Mouse (Mus musculus): Measurements from ENCODE around the gene Doxl2. TPM values are rescaled to one million over a fixed set of nuclear protein-coding genes. Genes with fewer than 3 reads are reported as not detected.
"Not testable (repeated sequence)": the region's sequence is repeated elsewhere in the genome, so short reads cannot be mapped to it uniquely, and the experiment has no call there.

Gene Doxl2
- 0.18 TPM in 1 of 2 replicates, not detected in the other for polyA plus RNA-seq (2015; fragmentation: Nextera tagmentation; extraction: Ambion mirVana)

DNA sequence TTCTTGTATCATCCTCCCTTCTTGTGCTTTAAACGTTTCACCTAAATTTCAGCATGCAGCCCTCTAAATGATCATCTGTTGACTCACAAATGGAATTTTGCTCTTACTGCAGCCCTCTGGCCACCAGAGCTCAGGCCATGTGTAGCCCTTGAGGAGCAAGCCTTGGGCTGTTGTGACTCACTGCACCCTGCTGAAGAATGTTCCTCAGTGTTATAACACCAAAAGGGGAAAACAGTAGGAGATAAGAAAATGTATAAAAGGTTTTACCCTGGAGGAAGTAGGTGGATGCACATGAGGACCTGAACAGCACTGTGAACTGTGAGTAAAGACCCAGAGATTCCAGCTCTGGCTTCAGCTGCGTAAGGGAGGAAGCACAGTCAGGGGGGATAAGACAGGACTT is at the start of gene Doxl2:
Doxl2 (plus strand) TSS at position 301 of the 400 bp plus-strand sequence.
- no peak for DNase-seq (ENCODE audit: low spot score)

GRCm38 (mm10) chr6:48929595-48929994 is 45.2 kb upstream of the Doxl2 start, which contains the start of gene 1600015I10Rik:
1600015I10Rik (plus strand) TSS chr6:48929895.
- no peak for DNase-seq (ENCODE audit: low spot score)

DNA sequence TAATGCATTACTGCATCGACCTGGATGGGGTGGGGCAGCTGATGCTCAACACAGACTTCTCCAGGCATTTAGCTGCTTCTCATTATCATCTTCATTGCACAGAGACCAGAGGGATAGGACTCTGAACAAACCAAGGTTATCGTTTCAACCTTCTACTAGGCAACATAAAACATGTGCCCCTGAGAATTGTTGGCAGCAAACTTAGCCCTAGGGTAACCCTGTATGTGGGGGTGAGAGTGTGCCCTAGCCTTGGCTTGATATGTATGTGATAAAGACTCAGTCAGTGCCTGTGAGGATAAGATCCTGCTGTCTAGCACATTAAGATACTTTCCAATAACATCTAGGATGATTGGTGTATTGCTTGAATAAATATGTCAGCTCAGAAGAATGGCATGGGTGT is 25.2 kb upstream of the Doxl2 start:
- no peak for DNase-seq (ENCODE audit: low spot score)

- no peak for DNase-seq (ENCODE audit: low spot score)
Measured at GRCm38 (mm10) chr6:48950676-48951075, 24.1 kb upstream of the Doxl2 start.

DNA sequence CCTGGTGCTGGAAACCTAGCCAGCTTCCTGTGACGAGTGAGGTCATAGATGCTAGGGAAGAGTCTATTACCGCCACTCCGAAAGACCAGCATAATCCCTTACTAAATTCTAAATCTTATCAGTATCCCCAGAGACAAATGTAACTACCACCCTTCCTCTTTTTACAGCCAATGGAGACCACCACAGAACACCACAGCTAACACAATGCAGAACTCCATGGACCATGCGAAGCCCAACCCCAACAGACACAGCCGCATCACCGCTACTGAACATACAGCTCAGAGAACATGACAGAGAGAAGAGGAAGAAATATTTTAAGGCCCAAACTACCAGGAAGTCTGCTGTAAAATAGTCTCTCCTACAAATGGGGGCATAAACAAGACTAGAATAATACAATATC is 23.1 kb upstream of the Doxl2 start:
- no peak for DNase-seq (ENCODE audit: low spot score)

DNA sequence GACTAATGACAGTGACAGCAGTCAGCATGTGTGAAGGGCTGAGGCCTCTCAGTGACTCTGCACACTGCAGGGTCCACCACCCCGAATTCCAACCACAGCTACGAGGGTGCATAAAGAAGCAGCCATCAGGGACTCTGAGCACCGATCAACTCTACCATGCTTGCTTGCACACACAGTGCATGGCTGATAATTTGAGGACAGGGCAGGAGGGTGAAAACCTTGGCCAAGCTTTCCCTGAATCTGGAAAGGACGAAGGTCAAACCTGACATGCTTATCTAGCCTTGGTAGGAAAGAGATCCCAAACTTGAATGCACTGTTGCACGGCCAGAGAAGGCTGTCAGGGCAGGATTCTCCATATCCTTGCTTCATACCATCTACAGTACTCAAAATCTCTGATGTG is 21.5 kb upstream of the Doxl2 start:
- DNase-seq (ENCODE audit: low spot score) = no peak

DNA sequence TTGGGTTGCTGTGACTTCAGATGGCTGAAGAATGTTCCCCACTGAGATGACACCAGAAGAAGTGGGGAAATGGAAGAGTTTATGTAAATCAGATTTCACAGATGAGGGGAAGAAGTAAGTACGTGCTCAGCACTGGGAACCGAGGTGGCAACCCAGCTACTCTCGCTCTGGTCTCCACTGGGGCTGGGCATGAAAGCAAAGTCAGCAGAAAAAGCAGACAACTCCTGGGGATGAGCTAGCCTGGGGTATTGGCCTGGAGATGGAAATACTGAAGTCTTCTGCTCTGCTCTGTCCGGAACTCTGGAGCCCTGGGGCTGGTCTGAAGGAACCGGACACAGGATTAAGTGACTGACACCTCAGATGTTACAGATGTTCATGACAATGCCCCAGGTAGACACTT is 20.6 kb upstream of the Doxl2 start:
- no peak for DNase-seq (ENCODE audit: low spot score)

- peak; percentile 38 for DNase-seq (ENCODE audit: low spot score)
Measured at GRCm38 (mm10) chr6:48954946-48955345, 19.8 kb upstream of the Doxl2 start.

DNA sequence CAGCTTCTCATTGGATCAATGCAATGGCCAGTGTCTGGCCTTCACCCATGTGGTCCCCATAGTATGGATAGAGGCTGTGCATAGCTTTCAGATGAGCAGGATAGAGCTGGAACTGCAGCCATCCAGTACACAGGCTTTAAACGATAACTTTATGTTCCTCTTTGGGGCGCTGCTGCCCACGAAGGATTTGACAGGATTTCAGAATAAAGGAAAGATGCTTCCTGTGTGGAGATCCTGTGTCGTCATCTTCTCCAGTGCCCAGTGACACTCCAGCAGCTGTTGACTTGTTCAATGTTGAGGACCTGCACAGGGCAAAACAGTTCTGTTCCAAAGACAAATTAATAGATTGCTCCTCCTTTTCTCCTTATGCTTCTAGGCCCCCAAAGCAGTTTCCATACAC is 18.0 kb upstream of the Doxl2 start:
- no peak for DNase-seq (ENCODE audit: low spot score)

- no peak for DNase-seq (ENCODE audit: low spot score)
Measured at GRCm38 (mm10) chr6:48958053-48958452, 16.7 kb upstream of the Doxl2 start.

GRCm38 (mm10) chr6:48959151-48959550 is 15.6 kb upstream of the Doxl2 start:
- DNase-seq (ENCODE audit: low spot score) = peak; percentile 3

GRCm38 (mm10) chr6:48966696-48967095 is 8.1 kb upstream of the Doxl2 start:
- DNase-seq (ENCODE audit: low spot score) = not testable (repeated sequence)

DNA sequence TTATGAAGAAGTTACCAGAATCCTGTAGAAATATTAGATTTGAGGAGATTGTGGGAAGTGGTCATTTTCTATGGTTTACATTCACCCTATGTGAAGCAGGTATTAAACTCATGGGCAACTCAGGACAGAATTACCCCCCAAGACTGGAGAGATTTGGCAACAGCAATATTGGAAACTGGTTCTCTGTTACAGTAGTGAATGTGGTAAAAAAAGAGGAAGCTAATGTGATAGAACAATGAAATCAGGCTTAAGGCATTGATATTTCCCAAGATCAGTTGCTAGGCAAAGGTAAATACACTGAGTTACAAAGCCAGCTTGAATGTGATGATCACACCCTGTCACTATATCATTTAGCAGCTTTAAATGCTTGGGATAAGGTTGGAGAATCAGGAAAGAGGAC is 6.9 kb upstream of the Doxl2 start:
- no peak for DNase-seq (ENCODE audit: low spot score)

DNA sequence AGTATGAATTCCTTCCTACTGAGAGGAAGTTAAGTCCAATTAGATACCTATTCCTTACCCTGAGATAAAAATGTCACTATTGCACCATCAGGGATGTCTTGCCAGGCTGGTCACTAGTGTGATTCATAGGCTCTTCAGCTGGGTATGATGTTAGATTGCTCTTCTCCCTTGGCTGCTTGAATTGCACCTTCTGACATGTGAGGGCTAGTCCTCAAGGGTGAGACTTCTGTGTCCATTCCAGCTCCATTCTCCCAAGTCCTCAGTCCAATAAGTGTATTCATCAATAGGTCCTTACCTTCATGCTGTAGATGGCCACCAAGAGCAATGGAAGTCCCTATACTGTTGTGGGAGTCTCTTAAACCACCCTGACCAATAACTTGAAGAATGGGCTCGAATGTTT is 4.9 kb downstream of the Doxl2 start:
- no peak for DNase-seq (ENCODE audit: low spot score)

GRCm38 (mm10) chr6:48982305-48982704 is 7.5 kb downstream of the Doxl2 start:
- DNase-seq (ENCODE audit: low spot score) = no peak

- no peak for DNase-seq (ENCODE audit: low spot score)
Measured at GRCm38 (mm10) chr6:48986444-48986990, 11.8 kb downstream of the Doxl2 start, which contains the start of gene Svs1. Svs1 (plus strand) TSS chr6:48986861.

DNA sequence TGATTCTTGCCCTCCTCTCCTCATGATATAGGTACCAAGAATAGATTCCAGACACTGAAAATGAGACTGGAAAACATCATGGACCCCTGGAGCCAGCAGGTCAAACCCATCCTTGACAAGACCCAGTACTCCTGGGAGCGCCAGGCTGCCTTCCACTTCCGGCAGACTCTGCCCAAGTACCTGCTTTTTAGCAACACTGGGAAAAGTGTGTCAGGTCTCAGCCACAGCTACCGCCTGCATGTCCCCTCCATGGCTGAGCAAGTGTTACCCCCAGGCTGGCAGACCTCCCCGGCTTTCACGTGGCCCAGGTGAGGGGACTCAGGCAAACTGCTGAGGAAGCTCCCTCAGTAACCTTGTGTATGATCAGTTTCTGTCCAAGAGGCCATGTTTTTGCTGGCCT is 15.2 kb downstream of the Doxl2 start:
- DNase-seq (ENCODE audit: low spot score) = no peak

- DNase-seq (ENCODE audit: low spot score) = no peak
Measured at GRCm38 (mm10) chr6:48991991-48992390, 17.2 kb downstream of the Doxl2 start.

GRCm38 (mm10) chr6:48998186-48998585 is 23.4 kb downstream of the Doxl2 start:
- DNase-seq (ENCODE audit: low spot score) = no peak

DNA sequence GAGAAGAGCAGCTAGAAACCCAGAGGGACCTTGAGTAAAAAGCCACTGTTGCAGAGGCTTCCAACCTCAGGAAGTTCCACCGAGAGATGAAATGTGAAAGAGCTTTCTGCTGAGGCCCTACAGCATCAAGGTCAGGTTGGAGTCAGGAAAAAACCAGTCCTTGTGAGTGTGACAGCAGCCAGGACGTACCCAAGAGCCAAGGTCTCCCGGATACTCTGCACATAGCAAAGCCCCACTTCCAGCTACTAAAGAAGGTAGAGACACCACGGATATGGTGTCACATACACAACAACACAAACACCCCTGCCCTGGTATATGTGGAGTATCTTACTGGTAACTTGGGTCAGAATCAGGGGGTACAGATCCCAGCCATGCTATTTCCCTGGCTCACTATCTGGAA is 24.0 kb downstream of the Doxl2 start:
- no peak for DNase-seq (ENCODE audit: low spot score)

DNA sequence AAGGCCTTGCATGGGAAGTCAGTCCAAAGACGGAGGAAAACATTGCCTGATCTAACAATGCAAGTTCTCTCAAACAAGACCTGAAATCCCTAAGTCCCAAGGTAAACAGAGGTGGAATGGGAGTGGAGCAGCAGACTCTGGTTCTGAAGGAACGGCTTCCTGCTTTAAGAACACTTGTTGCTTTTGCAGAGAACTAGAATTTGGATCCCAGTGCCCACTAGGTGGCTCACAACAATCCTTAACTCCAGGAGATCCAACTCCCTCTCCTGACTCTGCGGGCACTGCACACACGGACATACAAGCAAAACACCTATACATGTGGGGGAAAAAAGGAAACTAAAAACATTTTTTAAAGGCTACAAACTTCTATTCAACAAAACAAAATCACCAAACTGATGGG is 28.6 kb downstream of the Doxl2 start:
- no peak for DNase-seq (ENCODE audit: low spot score)

- peak; percentile 74 for DNase-seq (ENCODE audit: low spot score)
Measured at GRCm38 (mm10) chr6:49007981-49008380, 33.2 kb downstream of the Doxl2 start.

- DNase-seq (ENCODE audit: low spot score) = no peak
Measured at GRCm38 (mm10) chr6:49008420-49009160, 33.8 kb downstream of the Doxl2 start.

Data from thymus, postnatal 0 days (tissue).